ENCODE assay signal across 19 mouse cellular contexts in the genomic region with DNA sequence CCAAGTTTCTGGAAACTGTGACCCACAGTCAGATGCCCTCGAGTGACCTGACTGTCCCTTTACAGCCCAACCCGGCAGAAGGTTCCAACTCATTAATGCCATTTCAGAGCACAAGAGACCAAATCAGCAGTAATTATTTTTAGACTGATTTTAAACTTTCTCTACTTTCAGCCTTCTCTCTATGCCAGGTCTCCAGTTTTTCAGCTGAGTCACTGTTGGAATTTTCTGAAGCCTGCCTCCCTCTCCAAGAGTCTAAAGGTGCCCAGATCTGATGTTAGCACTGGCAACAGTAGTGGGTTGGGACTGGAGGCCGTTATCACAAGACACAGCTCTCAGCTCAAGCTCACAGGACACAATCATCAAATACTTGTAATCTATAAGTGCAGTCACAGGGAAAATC. TPM values are rescaled to one million over a fixed set of nuclear protein-coding genes. Genes with fewer than 3 reads are reported as not detected.
DNase-seq lines count a peak whose midpoint lies in the region; ATAC-seq and TF ChIP-seq lines count a peak whose summit lies in the region.
"Had no signal": no experiment of that assay in that cellular context is flagged by ENCODE, and none has a peak within 500 bp of the region (broad histone marks: within the 10 kb centered on the region; RNA-seq: fewer than 3 reads in every experiment).

No protein-coding gene starts in this region.

- H3K4me2 ChIP-seq in forebrain, embryonic 12.5 days = no peak overlapping the region
- H3K4me2 ChIP-seq: forebrain, embryonic 15.5 days; heart, embryonic 13.5 days had no signal

- peaks cover 3% of the 10 kb centered on the region for H3K4me1 ChIP-seq in heart, adult 2 months (ENCODE audit: control insufficient read depth, insufficient read depth, low read length)
- peaks cover 12% of the 10 kb centered on the region for H3K4me1 ChIP-seq in forebrain, embryonic 12.5 days

- no peak for TF ChIP-seq EP300 in heart, adult 2 months (IDR thresholded peaks at IDR 0.05; ENCODE audit: insufficient read depth, low read depth, low read length)

- TF ChIP-seq POLR2A in heart, adult 2 months (IDR thresholded peaks at IDR 0.05; ENCODE audit: insufficient read depth, low read depth, low read length) = no peak

- H3K36me3 ChIP-seq in heart, adult 2 months (ENCODE audit: control insufficient read depth, insufficient read depth, low read length) = no peaks in the 10 kb centered on the region
- H3K36me3 ChIP-seq in forebrain, embryonic 12.5 days (replicated peaks) = no peaks in the 10 kb centered on the region
- H3K36me3 ChIP-seq: embryonic facial prominence, embryonic 10.5 days; forebrain, embryonic 10.5 days; forebrain, embryonic 15.5 days; heart, embryonic 13.5 days had no signal

- TF ChIP-seq CTCF in heart, adult 2 months (IDR thresholded peaks at IDR 0.05) = no peak
- no peak for TF ChIP-seq CTCF in left cerebral cortex, adult 2 months (IDR thresholded peaks at IDR 0.05)

- H3K9ac ChIP-seq in heart, adult 2 months (ENCODE audit: low read depth, low read length) = no peak overlapping the region
- no peak overlapping the region for H3K9ac ChIP-seq in forebrain, embryonic 12.5 days
- H3K9ac ChIP-seq: forebrain, embryonic 15.5 days; heart, embryonic 13.5 days had no signal

- DNase-seq in heart, adult 11 months = peak; percentile 90
- DNase-seq in heart, adult 2 months = no peak
- peak in 1 of 2 experiments; percentile 7 for DNase-seq in left cerebral cortex, adult 2 months (ENCODE audit: extremely low spot score in 1 of 2, low spot score in 2 of 2)
- no peak for DNase-seq in left cerebral cortex, adult 8-10 months (ENCODE audit: low spot score in 2 of 2)
- peak; percentile 56 for DNase-seq in brain, adult 2 months (ENCODE audit: low read depth, low spot score)
- DNase-seq in skeletal muscle tissue, adult 2 months (ENCODE audit: low read depth, low spot score) = peak; percentile 60
- DNase-seq: adrenal gland, postnatal 10 days; cerebellum, adult 11-12 months; cerebellum, adult 9-10 months; cerebellum, postnatal 25 days; heart, postnatal 36 days had no signal

- H3K9me3 ChIP-seq in forebrain, embryonic 12.5 days = no peaks in the 10 kb centered on the region
- H3K9me3 ChIP-seq: embryonic facial prominence, embryonic 10.5 days; forebrain, embryonic 10.5 days; forebrain, embryonic 15.5 days; heart, embryonic 13.5 days had no signal

- intact Hi-C loops in heart, adult 2 months (cut with DNase I) = no loop called here
- intact Hi-C loops in left cerebral cortex, adult 2 months (cut with DNase I) = loop anchor here (2.0 kb wide), 1 partner anchor 87 kb away; a partner anchor contains a TSS

- H3K27me3 ChIP-seq in heart, adult 2 months (ENCODE audit: control insufficient read depth, insufficient read depth, low read length) = no peaks in the 10 kb centered on the region
- H3K27me3 ChIP-seq in forebrain, embryonic 12.5 days = peaks cover 7% of the 10 kb centered on the region; the same call in 1 of the 2 replicates
- H3K27me3 ChIP-seq: forebrain, embryonic 15.5 days had no signal

- no peak overlapping the region for H3K4me3 ChIP-seq in heart, adult 2 months
- peak overlapping the region; percentile 9; the same call in 1 of the 2 replicates for H3K4me3 ChIP-seq in left cerebral cortex, adult 2 months
- no peak overlapping the region for H3K4me3 ChIP-seq in forebrain, embryonic 12.5 days (replicated peaks)
- H3K4me3 ChIP-seq: embryonic facial prominence, embryonic 10.5 days; forebrain, embryonic 10.5 days; forebrain, embryonic 15.5 days; heart, embryonic 13.5 days had no signal

- WGBS in heart, adult 2 months = 36% methylated on average over 3 of the region's 3 CpGs
- WGBS in forebrain, embryonic 12.5 days = 66% methylated on average over 3 of the region's 3 CpGs

- ATAC-seq in forebrain, embryonic 12.5 days (ENCODE audit: low FRiP score) = no peak
- ATAC-seq: forebrain, embryonic 15.5 days; hindbrain, embryonic 16.5 days; inflammation-experienced regulatory T-cells, adult 6 months; intestine, postnatal 0 days had no signal

- no peak overlapping the region for H3K27ac ChIP-seq in heart, adult 2 months
- no peak overlapping the region for H3K27ac ChIP-seq in left cerebral cortex, adult 2 months
- H3K27ac ChIP-seq in forebrain, embryonic 12.5 days = no peak overlapping the region
- H3K27ac ChIP-seq: embryonic facial prominence, embryonic 10.5 days; forebrain, embryonic 10.5 days; forebrain, embryonic 15.5 days; heart, embryonic 13.5 days had no signal

- no peaks in the 10 kb centered on the region for H3K79me2 ChIP-seq in heart, adult 2 months (replicated peaks; ENCODE audit: control insufficient read depth, insufficient read depth, low read length)

RNA-seq across cellular contexts. Expression of a gene that starts 22.9 kb away (rescaled TPM):
- total RNA-seq in heart, adult 2 months (2021) = 1,000 to 10,000 TPM in 1 of 2 experiments, 100 to 1,000 TPM in 1; 847 to 1,012 TPM
- 867 and 883 TPM in 2 replicates for polyA plus RNA-seq in heart, adult 2 months (2012; rRNA removed)
- 100 to 1,000 TPM; 491 to 498 TPM for total RNA-seq in left cerebral cortex, adult 2 months (2021)
- total RNA-seq in left cerebral cortex, adult 8-10 months (2022) = 100 to 1,000 TPM; 520 to 601 (median 552) TPM
- 919 and 971 TPM in 2 replicates for polyA plus RNA-seq in forebrain, embryonic 12.5 days (2016; fragmentation: Nextera tagmentation; extraction: Ambion mirVana)

Comparison
In these comparisons a context has a peak if more than half of its experiments do, and no peak if none do; other contexts are left out.
1. DNase-seq: peak in heart, adult 11 months (single experiment), brain, adult 2 months (single experiment) and skeletal muscle tissue, adult 2 months (single experiment); none in heart, adult 2 months (0 of 2) and left cerebral cortex, adult 8-10 months (0 of 2).